Mouse (Mus musculus): ENCODE measurements around the gene Tnfaip3.

DNA sequence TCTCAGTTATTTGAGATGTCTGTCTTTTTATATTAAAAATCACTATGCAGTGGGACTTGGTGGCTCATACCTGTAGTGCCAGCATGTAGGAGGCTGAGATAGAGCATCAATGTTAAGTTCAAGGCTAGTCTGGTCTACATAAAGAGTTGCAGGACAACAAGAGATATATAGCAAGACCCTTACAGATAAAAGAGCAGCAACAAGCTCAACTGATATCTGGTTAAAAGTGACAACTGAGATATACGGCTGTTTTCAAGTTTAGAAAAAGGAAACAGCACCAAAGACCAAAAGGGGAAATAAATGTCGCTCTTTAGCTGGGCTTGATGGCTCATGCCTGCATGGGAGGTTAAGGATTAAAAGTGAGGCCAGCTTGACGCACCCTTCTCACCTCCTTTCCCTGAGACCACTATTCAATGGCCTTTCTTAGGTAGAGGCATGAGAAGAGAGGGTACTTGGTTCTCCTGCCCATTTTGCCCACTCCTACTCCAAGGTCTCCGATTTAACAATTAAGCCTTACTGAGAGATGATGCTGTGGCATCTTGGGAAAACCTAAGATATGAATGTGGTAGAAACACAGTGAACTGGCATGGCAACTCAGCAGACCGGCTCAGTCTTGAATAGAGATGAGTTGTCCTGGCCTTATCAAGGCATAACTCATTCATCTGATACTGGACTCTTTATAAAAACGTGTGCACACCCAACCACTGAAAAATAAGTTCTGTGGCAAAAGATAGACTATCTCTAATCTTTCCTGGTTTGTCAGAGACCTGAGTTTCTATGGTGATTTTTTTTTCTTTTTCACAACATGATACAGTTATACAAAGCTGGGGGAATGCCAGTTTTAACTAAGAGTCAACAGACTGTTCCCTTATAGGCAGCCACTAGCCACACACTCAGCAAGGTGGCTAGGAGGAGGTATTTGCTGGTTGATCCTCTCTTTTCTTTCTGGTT is 49.5 kb upstream of the Tnfaip3 start:
- TF ChIP-seq CTCF (IDR thresholded peaks at IDR 0.05; ENCODE audit: control insufficient read depth, insufficient read depth, insufficient replicate concordance, low read depth, low read length) (no peak), POLR2A (IDR thresholded peaks at IDR 0.05; ENCODE audit: control insufficient read depth, low read depth, low read length) (no peak)
